Mouse (Mus musculus): Measurements from ENCODE around the gene Pus10. TPM values are rescaled to one million over a fixed set of nuclear protein-coding genes. Genes with fewer than 3 reads are reported as not detected.
A peak's percentile ranks its signal among the peaks of the same experiment; 100 is the strongest.

The Pus10 gene
- total RNA-seq, 2 experiments from 2014 or later = 12.3 to 19.1 TPM

DNA sequence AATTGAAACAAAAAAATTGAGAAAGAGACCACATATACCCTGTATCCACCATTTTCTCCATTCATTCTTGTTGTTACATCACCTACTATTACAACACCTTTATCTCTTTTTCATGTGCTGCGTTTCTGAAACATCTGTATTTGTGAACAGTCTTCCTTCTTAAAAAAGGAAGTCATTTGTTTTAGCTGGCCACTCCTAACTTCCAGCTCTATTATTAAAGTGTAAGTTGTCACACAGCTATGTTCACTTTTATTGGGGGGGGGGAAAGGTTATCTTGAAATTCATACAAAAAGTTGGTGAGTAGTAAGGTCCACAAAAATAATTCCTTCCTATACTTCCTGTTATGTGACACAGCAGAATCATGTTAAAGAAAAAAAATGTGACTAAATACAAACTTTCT is 102.5 kb downstream of the Pus10 start:
- DNase-seq = no peak

DNA sequence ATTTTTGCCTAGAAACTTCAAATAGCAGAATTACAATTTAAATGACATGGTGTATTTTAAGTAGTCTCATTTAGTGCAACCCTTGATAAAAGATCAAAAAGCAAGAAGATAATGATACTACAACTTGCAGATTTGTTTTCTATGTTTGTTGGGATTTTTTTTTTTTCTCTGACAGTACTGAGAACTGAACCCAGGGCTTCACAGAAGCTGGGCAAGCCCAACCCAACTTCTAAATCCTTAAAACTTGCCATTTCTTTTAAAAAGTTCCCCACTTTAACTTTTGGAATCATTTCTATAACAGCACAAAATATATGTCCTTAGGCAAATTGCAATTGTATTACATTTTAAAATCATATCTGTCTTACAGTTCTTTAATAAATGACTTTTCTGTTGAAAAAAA is 103.6 kb downstream of the Pus10 start:
- no peak for DNase-seq

DNA sequence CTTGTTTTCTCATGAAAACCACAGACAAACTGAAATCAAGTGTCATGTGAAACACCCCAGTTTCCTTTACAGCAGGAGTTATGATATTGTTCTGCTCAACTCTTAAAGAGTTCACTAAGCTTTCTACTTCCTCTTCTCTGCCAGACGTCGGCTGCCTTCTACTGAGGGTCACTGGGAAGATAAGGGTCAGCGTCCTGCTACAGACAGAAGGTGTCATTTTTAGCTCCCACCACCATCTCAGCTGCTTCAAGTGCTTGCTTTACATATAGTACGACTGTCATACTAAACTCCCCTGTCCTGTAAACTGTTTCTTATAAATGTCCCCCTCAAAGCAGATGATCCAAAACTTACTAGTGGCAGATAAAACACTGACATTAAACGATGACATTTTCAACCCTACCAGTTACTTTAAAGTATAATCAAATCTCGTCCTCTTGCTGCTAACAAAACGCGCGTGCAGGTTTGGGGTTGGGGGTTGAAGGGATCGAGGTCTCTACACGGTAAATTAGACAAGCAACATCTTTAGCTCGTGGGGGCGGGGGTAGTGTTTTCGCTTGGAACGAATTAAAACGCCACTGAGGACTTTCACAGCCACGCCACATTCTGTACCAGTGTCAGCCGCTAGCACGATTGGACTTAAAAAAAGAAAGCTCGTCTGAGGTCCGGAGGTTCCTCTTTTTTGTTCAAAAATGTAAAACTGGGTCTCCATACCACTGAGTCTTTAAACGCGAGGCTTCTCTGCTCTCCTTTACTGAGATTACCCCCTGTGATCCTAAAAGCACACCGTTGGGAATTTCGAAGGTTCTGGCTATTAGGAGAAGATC is 104.4 kb downstream of the Pus10 start:
- DNase-seq = peak; percentile 26

DNA sequence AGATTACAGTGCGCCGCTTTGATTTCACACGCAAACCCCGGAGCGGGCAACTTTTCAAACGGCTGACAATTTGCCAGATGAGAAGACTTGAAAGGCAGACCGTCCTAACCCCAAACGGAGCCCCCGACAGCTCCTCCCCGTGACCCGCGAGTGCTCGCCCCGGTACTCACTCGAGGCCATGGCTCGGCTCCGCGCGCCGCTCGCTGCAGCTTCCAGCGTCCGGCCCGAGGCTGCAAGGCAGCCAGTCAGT is 105.0 kb downstream of the Pus10 start:
- DNase-seq = no peak

DNA sequence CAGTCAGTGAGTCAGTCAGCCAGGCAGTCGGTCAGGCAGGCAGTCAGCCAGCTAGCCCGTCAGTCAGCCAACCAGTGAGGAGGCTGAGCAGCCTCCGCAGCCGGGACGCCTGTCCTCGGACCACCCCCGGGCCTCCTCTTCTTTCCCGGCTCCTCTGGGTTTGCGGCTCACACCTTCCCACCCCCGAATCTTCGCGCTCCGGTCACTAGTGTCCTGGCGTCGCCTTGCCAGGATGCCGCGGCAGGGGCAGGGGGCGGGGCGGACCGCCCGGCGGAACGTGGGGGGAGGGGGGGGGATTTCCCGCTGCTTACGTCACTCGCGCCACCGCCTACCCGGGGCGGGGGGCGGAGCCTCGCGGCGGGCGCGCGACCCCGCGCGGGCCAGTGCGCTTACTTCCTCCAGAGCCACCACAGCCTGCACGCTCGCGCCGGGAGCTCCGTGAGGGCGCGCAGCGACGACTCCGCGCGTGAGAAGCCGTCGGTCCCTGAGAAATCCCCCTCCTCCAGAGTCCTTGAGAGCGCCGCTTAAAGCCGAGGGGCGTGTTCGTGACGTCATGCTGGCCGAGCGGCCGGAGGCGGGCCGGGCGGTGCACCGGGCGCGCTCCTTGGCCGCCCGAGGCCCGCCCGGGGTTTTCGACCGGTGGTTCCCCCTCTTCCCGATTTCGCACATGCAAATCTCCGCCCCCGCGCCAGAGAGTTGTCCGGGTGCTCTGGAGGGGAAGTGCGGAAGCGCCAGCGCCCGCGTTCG is 105.5 kb downstream of the Pus10 start, which contains the start of gene Rel:
Gene Rel (minus strand): TSS at position 211 of the 747 bp plus-strand sequence.
- peak; percentile 94 for DNase-seq

DNA sequence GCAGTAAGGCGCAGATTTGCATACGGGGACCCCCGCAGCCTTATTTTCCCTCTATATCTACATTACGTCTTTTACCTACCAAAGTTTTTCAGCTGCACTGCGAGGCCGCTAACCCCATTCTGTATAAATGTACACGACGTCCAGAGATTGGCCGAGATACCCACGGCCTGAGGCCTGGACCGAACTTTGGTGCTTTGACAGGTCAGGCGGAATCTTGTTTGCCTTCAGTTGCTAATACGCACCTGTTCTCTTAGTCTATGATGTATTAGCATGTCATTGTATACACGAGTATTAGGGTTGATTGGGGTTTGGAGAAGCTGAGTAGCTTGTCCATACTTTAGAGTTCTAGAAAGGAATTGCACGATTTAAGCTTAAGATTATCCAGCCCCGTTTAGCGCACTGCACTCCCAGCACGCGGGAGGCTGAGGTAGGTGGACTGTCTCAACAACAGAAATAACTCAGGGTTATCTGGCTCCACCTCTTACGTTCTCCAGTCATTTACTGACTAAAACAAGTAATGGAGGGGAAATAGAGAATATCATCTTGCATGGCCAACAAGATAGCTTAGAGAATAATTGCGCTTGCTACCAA is 106.1 kb downstream of the Pus10 start:
- DNase-seq = no peak

DNA sequence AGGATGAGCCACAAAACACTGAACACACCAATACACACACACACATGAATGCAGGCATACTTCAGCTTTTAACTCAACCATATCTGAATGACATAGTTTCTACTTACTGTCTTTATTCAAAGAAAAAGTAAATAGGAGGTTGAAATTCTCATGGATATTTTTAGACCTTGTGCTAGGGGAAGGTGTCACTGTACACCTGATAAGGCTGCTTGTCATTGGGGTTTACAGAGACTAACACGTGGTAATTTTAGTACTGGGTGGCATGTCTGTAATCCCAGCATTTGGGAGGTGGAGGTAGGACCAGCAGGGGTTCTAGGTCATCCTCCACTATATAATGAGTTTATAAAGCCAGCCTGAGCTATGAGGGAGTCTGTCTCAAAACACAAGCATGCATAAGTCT is 107.0 kb downstream of the Pus10 start:
- no peak for DNase-seq

DNA sequence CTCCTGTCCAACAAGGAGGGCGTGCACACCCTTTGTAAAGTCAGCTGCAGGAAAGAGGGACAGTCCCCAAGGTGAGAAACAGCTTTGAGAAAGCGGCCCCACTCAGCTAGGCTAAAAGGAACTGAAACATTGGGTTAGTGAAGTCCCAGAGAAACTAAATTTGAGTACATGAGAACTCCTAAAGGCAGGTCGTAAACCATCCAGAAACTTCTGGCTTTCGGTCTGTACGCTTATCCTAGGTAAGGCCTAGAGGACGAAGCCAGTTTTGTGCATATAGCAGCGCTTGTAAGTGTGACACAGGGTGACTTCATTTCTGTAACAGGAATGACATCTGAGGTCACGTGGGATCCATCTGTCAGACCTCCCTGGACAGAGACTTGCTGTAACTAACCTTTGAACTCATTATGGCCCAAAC is 113.3 kb downstream of the Pus10 start:
- DNase-seq = no peak

DNA sequence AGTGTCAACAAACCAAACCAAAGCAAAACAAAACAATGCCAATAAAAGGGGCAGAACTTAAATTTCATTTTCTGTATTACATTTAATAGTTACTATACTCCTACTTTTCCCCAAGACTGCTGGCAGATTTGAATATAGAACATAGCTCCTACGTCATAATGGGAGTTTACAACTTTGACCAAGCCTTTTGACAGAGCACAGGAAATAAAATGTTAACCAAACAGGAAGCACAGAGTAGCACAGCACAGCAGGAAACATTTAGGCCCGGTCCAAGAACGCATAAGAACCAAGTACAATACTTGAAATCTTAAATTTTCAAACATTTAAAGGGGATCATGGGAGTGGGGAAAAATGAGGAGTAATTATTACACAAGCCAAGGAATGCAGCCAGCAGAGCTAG is 116.6 kb downstream of the Pus10 start:
- DNase-seq = no peak

Other genes starting within 250 kb of the Pus10 start
- 10 to 100 TPM; 39.5 to 39.9 TPM for gene Ahsa2, start 167.6 kb upstream of the Pus10 start, total RNA-seq (2021)
- gene 1700093K21Rik, start 144.5 kb upstream of the Pus10 start, total RNA-seq (2021) = not detected
- 10 to 100 TPM; 13.9 to 16.0 TPM for gene 0610010F05Rik, start 32.0 kb upstream of the Pus10 start, total RNA-seq (2021)
- gene Pex13, start 285 bp downstream of the Pus10 start, total RNA-seq (2021) = 10 to 100 TPM; 26.0 to 30.3 TPM
- gene Rel, start 105.3 kb downstream of the Pus10 start, total RNA-seq (2021) = 10 to 100 TPM in 1 of 2 experiments, 1 to 10 TPM in 1; 9.9 to 10.6 TPM
- gene Papolg, start 229.6 kb downstream of the Pus10 start, total RNA-seq (2021) = 1 to 10 TPM; 8.0 to 9.0 TPM